Mouse (Mus musculus): ENCODE results near the gene Prpsap2. TPM values are rescaled to one million over a fixed set of nuclear protein-coding genes. Genes with fewer than 3 reads are reported as not detected.

The Prpsap2 gene
- polyA plus RNA-seq, 1 experiment: 15.5 TPM

DNA sequence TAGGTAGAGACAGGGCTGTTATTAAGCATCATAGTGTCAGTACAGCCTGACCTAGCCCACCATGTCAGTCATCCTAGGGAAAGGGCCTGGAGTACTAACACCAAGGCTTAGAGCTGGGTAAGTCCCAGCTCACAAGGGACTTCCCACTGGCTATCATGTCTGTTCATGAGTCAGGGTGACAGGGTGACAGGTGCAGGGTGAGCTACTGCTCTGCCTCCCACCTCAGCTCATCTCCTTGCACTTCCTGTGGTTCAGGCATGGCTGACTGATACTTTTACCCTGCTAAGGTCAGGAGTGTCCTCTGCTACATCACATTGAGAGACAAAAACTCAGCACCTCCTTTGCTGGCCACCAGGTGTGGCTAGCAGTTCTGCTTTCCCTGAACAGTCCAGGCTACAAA lies 63.0 kb downstream of the Prpsap2 start:
- no peak for TF ChIP-seq CTCF (IDR thresholded peaks at IDR 0.05; ENCODE audit: control insufficient read depth, insufficient read depth, low read length)
- no peak for TF ChIP-seq POLR2A (IDR thresholded peaks at IDR 0.05; ENCODE audit: borderline replicate concordance, control insufficient read depth, low read depth, low read length)
- Histone ChIP-seq H3K4me1 (ENCODE audit: control insufficient read depth, insufficient read depth, low read length) (no peaks in the 10 kb centered on the region), H3K27ac (ENCODE audit: control insufficient read depth, insufficient read depth, low read depth, low read length, poor library complexity) (no peak overlapping the region)

DNA sequence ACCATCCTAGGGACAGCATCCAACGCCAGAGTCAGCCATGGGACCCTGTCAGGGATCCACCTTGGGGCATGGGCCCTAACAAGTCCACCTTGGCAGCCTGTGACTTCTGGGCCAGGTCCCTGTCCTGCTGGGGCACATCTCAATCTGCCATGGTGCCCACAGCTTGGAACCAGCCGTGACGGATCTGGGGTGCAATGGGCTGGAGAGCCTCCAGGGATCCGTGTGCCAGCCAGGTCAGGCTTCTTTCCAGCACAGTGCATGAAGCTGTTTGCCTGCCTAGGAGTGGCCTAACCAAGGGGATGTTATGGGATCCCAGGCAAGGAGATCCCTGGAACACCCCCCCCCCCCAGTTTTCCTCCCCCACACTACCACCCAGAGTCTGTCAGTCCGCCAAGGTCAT lies 68.9 kb downstream of the Prpsap2 start:
- TF ChIP-seq POLR2A (IDR thresholded peaks at IDR 0.05; ENCODE audit: borderline replicate concordance, control insufficient read depth, low read depth, low read length) (no peak), CTCF (IDR thresholded peaks at IDR 0.05; ENCODE audit: control insufficient read depth, insufficient read depth, low read length) (no peak)
- 81% methylated on average over 5 of the region's 5 CpGs for WGBS
- Histone ChIP-seq H3K4me3 (replicated peaks; ENCODE audit: control insufficient read depth, low read depth, low read length) (no peak overlapping the region), H3K4me1 (ENCODE audit: control insufficient read depth, insufficient read depth, low read length) (no peaks in the 10 kb centered on the region), H3K27ac (ENCODE audit: control insufficient read depth, insufficient read depth, low read depth, low read length, poor library complexity) (no peak overlapping the region)

More for the DNA sequence above, 63.0 kb downstream of the Prpsap2 start:
- no peak overlapping the region for H3K4me3 ChIP-seq (replicated peaks; ENCODE audit: control insufficient read depth, low read depth, low read length)

DNA sequence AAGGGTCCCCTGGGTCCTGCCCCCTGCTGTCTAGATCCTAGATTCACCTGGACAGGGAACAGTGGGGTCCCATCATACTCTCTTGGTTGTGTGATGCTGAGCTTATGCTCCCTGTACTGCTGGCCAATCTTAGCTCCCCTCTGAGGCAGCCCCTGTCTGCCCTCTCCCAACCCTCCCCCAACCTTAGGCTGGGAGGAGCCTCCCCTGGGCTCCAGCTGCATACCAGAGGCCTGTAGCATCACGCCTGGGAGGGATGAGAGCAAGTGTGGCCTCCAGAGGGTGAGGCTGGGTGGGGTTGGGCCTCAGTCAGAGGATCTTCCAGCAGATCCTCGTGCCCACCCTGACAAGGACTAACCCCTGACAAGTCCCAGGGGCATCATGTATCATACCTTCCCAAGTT lies 74.3 kb downstream of the Prpsap2 start:
- 74% methylated on average over 2 of the region's 2 CpGs for WGBS
- TF ChIP-seq CTCF (IDR thresholded peaks at IDR 0.05; ENCODE audit: control insufficient read depth, insufficient read depth, low read length): no peak
- H3K27ac ChIP-seq (ENCODE audit: control insufficient read depth, insufficient read depth, low read depth, low read length, poor library complexity): no peak overlapping the region
- no peak overlapping the region for H3K4me3 ChIP-seq (replicated peaks; ENCODE audit: control insufficient read depth, low read depth, low read length)
- H3K4me1 ChIP-seq (ENCODE audit: control insufficient read depth, insufficient read depth, low read length): peaks cover 3% of the 10 kb centered on the region; the same call in 1 of the 2 replicates

DNA sequence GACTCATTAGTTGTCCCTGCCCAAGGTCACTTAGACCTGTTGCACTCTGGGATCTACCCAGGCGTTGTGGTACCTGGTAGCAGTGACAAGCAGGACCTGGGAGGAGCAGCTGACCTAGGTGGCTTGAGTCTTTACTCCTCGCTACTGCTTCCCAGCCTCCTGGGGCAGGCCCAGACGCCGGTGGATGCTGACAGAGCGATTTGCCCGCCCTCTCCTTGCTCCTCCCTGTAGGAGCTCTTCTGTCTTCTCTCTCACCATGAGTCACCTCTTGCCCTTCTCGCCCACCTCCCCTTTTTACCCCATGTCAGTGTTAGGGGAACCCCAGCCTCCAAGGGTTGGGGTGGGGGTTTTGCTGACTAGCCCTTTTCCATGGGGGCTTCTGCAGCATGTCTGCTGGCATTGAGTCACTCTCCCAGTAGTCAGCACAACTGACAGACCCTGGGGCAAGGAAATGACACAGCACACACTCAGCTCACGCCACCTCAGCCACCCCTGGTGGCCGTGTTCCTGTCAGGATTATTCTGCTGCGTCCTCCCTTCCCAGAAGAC lies 74.9 kb downstream of the Prpsap2 start:
- H3K4me3 ChIP-seq (replicated peaks; ENCODE audit: control insufficient read depth, low read depth, low read length): no peak overlapping the region
- peaks cover 3% of the 10 kb centered on the region; the same call in 1 of the 2 replicates for H3K4me1 ChIP-seq (ENCODE audit: control insufficient read depth, insufficient read depth, low read length)

DNA sequence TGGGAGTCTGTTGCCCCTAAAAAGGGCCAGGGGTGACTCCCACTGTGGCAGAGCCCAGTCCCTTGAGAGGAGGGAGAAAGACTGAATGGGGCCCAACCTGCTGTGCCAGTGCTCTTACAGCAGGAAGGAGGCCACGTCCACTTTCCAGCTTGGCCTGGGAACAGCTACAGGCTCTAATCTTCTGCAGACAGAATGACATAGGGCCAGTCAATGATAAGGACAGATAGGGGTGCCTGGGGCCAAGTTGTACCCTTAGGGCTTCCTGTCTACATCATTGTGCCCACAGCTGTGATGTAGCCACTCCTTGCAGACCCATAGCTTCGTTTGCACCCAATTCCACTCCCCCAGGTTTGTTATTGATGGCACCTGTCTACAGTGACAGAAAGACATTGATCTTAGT lies 75.7 kb downstream of the Prpsap2 start:
- 22% methylated on average over 2 of the region's 2 CpGs for WGBS
- Histone ChIP-seq H3K4me3 (replicated peaks; ENCODE audit: control insufficient read depth, low read depth, low read length) (no peak overlapping the region), H3K27ac (ENCODE audit: control insufficient read depth, insufficient read depth, low read depth, low read length, poor library complexity) (no peak overlapping the region), H3K4me1 (ENCODE audit: control insufficient read depth, insufficient read depth, low read length) (peaks cover 3% of the 10 kb centered on the region; the same call in 1 of the 2 replicates)
- TF ChIP-seq CTCF (IDR thresholded peaks at IDR 0.05; ENCODE audit: control insufficient read depth, insufficient read depth, low read length) (no peak), POLR2A (IDR thresholded peaks at IDR 0.05; ENCODE audit: borderline replicate concordance, control insufficient read depth, low read depth, low read length) (no peak)

More for the DNA sequence above, 74.9 kb downstream of the Prpsap2 start:
- WGBS: 68% methylated on average over 10 of the region's 10 CpGs
- no peak overlapping the region for H3K27ac ChIP-seq (ENCODE audit: control insufficient read depth, insufficient read depth, low read depth, low read length, poor library complexity)
- TF ChIP-seq POLR2A (IDR thresholded peaks at IDR 0.05; ENCODE audit: borderline replicate concordance, control insufficient read depth, low read depth, low read length): no peak
- no peak for TF ChIP-seq CTCF (IDR thresholded peaks at IDR 0.05; ENCODE audit: control insufficient read depth, insufficient read depth, low read length)

DNA sequence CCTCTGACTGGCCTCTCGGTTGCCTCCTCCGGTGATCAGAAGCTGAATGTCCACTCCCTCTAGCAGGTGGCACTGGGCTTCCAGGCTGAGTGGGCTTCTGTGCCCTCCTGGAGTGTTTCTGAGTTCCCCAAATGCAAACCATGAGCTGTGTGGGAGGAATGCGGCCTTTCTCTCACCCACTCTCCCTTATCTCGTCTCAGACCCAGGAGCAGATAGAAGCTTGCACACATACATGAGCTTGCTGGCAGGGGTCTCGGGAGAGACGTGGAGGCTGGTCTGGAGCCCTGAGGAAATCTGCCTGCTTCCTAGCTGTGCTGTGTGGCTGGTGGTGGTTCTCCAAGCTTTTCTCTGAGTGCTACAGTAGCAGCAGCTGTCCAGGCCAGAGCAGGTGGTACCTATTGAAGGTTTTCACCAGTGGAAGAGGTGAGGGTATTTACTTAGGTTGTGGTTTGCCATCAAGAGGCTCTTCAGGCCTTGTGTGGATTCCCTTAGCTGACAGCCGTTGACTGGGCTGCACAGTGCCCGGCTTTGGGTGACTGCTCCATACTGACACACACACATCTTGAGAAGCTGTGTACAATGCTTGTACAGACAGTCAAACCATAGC lies 76.7 kb downstream of the Prpsap2 start:
- no peak overlapping the region for H3K27ac ChIP-seq (ENCODE audit: control insufficient read depth, insufficient read depth, low read depth, low read length, poor library complexity)
- 82% methylated on average over 8 of the region's 8 CpGs for WGBS
- peaks cover 3% of the 10 kb centered on the region; the same call in 1 of the 2 replicates for H3K4me1 ChIP-seq (ENCODE audit: control insufficient read depth, insufficient read depth, low read length)
- TF ChIP-seq POLR2A (IDR thresholded peaks at IDR 0.05; ENCODE audit: borderline replicate concordance, control insufficient read depth, low read depth, low read length): no peak
- no peak for TF ChIP-seq CTCF (IDR thresholded peaks at IDR 0.05; ENCODE audit: control insufficient read depth, insufficient read depth, low read length)
- H3K4me3 ChIP-seq (replicated peaks; ENCODE audit: control insufficient read depth, low read depth, low read length): no peak overlapping the region

DNA sequence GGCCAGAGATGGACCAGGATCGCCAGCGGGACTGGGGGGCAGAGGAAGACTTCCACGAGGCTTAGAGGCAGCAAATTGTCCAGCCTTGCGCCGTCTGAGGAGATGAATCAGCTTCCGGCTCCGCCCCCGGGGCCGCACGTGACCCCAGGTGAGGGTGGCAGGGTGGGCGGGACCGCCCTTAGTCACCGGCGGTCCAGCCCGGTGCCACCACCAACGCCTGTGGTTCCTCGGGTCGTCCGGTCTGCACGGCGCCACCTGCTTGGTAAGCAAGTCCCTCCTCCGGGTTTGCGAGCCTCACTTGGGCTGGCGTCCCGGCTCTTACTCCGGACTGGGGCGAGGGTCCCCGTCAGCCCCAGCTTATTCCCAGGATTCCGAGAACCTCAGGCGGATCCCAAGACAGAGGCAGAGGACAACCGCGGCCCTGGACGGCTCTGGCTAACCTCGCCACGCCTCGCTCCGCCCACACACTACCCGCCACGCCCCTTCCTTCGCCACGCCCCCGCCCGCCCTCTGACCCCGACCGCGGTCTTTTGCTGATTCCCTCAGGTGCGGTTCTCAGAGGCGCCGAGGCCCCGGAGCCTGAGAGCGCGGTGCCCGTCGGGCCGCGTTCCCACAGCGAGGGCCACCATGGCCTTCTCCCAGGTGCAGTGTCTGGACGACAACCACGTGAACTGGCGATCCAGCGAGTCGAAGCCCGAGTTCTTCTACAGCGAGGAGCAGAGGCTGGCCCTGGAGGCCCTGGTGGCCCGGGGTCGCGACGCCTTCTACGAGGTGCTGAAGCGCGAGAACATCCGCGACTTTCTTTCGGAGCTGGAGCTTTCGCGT lies 77.8 kb downstream of the Prpsap2 start, which contains the start of gene Fam83g:
Gene Fam83g, plus strand, starts transcription at position 185 of the 825 bp plus-strand sequence.
- WGBS: 6% methylated on average over 76 of the region's 76 CpGs
- TF ChIP-seq POLR2A (IDR thresholded peaks at IDR 0.05; ENCODE audit: borderline replicate concordance, control insufficient read depth, low read depth, low read length): no peak
- no peak for TF ChIP-seq CTCF (IDR thresholded peaks at IDR 0.05; ENCODE audit: control insufficient read depth, insufficient read depth, low read length)
- Histone ChIP-seq H3K4me1 (ENCODE audit: control insufficient read depth, insufficient read depth, low read length) (peaks cover 3% of the 10 kb centered on the region; the same call in 1 of the 2 replicates), H3K27ac (ENCODE audit: control insufficient read depth, insufficient read depth, low read depth, low read length, poor library complexity) (no peak within 1 kb of the TSS; the same call in 1 of the 2 replicates), H3K4me3 (replicated peaks; ENCODE audit: control insufficient read depth, low read depth, low read length) (peak within 1 kb of the TSS; percentile 47)

Other genes with a start within 250 kb of the Prpsap2 start
- 1.5 and 11.3 TPM in 2 replicates for gene Epn2, start 182.4 kb downstream of the Prpsap2 start, polyA plus RNA-seq (2011; ENCODE audit: insufficient read depth, insufficient read length, low replicate concordance, missing spikeins)
- 8.2 and 11.8 TPM in 2 replicates for gene Grap, start 108.8 kb downstream of the Prpsap2 start, polyA plus RNA-seq (2011; ENCODE audit: insufficient read depth, insufficient read length, low replicate concordance, missing spikeins)
- not detected in 2 replicates for gene Fam83g, start 78.0 kb downstream of the Prpsap2 start, polyA plus RNA-seq (2011; ENCODE audit: insufficient read depth, insufficient read length, low replicate concordance, missing spikeins)
- gene Slc5a10, start 41.3 kb downstream of the Prpsap2 start, polyA plus RNA-seq (2011; ENCODE audit: insufficient read depth, insufficient read length, low replicate concordance, missing spikeins): not detected in 2 replicates
- gene Ulk2, start 93.0 kb upstream of the Prpsap2 start, polyA plus RNA-seq (2011; ENCODE audit: insufficient read depth, insufficient read length, low replicate concordance, missing spikeins): 4.6 and 7.2 TPM in 2 replicates
- gene Akap10, start 168.2 kb upstream of the Prpsap2 start, polyA plus RNA-seq (2011; ENCODE audit: insufficient read depth, insufficient read length, low replicate concordance, missing spikeins): 7.2 and 25.6 TPM in 2 replicates
- gene Specc1, start 194.7 kb upstream of the Prpsap2 start, polyA plus RNA-seq (2011; ENCODE audit: insufficient read depth, insufficient read length, low replicate concordance, missing spikeins): 69.9 and 73.8 TPM in 2 replicates

Measured in bone marrow, adult 2 months (tissue).